Mouse (Mus musculus) bone marrow, adult 2 months (tissue): ENCODE results near the gene Elob.

Experiments used
- CTCF ChIP-seq: fragments of 200-500 bp; IDR thresholded peaks from 2 replicates; pipeline ENCODE4 v1.5.1; 2011; ENCODE audit warnings: low read length, control low read depth; ENCODE audit not compliant: control insufficient read depth, insufficient read depth
- POLR2A ChIP-seq: fragments of 200-500 bp; IDR thresholded peaks from 2 replicates; pipeline ENCODE4 v1.6.1; 2011; ENCODE audit warnings: low read depth, mild to moderate bottlenecking, control low read depth, low read length, borderline replicate concordance; ENCODE audit not compliant: control insufficient read depth

- TF ChIP-seq POLR2A: no peak
- no peak for TF ChIP-seq CTCF
Measured at GRCm38 (mm10) chr17:23783352-23783751, 45.6 kb downstream of the Elob start.
